Mouse (Mus musculus) ES-Bruce4 (cell line): Measurements from ENCODE around the gene Spred3.

Experiments used
- CTCF ChIP-seq: IDR thresholded peaks from one replicate; pipeline ENCODE4 v1.8.1; 2011; ENCODE audit warnings: low read depth, low read length
- EP300 ChIP-seq: IDR thresholded peaks from 2 replicates; pipeline ENCODE4 v1.6.1; 2011; ENCODE audit warnings: low read depth, low read length; ENCODE audit not compliant: insufficient read depth
- POLR2A ChIP-seq: IDR thresholded peaks from one replicate; pipeline ENCODE4 v1.8.1; 2011; ENCODE audit warnings: low read length; ENCODE audit not compliant: insufficient read depth

GRCm38 (mm10) chr7:29162294-29162693 lies 7.9 kb downstream of the Spred3 start:
- TF ChIP-seq POLR2A (no peak), CTCF (no peak), EP300 (no peak)
